Mouse (Mus musculus): ENCODE data around the gene Lamp2.

DNA sequence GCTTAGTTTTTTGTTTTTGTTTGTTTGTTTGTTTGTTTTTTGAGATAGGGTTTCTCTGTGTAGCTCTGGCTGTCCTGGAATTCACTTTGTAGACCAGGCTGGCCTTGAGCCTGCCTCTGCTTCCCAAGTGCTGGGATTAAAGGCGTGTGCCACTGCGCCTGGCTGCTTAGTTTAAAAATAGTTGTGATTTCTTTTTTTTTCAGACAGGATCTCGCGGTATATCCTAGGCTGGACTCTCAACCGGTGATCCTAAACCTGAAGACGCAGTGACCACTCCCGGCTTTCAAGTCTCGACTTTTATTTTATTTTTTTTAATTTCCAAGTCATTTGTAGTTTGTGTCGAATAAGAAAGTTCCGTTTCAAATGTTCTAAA lies 16.9 kb upstream of the Lamp2 start:
- TF ChIP-seq CTCF (IDR thresholded peaks at IDR 0.05; ENCODE audit: low read depth) (no peak), EP300 (optimal IDR thresholded peaks at IDR 0.05) (no peak)
